Mouse (Mus musculus) G1E (cell line): ENCODE data around the gene Cdh11.

ENCODE experiments used
- CTCF ChIP-seq: IDR thresholded peaks from 2 replicates; pipeline ENCODE4 v1.5.1; 2012; ENCODE audit warnings: low read depth, low read length, inconsistent platforms, mixed read lengths
- GATA1 ChIP-seq: IDR thresholded peaks from 2 replicates; pipeline ENCODE4 v1.6.1; 2012; ENCODE audit warnings: borderline replicate concordance, low read length, inconsistent platforms, mixed read lengths
- GATA2 ChIP-seq: IDR thresholded peaks from 2 replicates; pipeline ENCODE4 v1.6.1; 2012; ENCODE audit warnings: low read depth, low read length, inconsistent platforms, borderline replicate concordance
- POLR2AphosphoS5 ChIP-seq: IDR thresholded peaks from 2 replicates; pipeline ENCODE4 v1.6.1; 2012; ENCODE audit warnings: low read depth, low read length, inconsistent platforms; ENCODE audit not compliant: insufficient replicate concordance
- TAL1 ChIP-seq: conservative IDR thresholded peaks from 2 replicates; pipeline ENCODE4 v1.6.1; 2012; ENCODE audit warnings: low read depth, low read length, inconsistent platforms, mixed read lengths

- TF ChIP-seq GATA1 (no peak), CTCF (no peak), TAL1 (no peak), POLR2AphosphoS5 (no peak), GATA2 (no peak)
Measured at GRCm38 (mm10) chr8:102753839-102754238, 31.6 kb downstream of the Cdh11 start.
